Mouse (Mus musculus) ES-Bruce4 (cell line): ENCODE measurements around the gene Entpd8. TPM values are rescaled to one million over a fixed set of nuclear protein-coding genes. Genes with fewer than 3 reads are reported as not detected.

Experiments used
- H3K27ac ChIP-seq: 2 replicates; pipeline ENCODE4 v1.5.1; 2012; ENCODE audit warnings: low read length, inconsistent platforms; ENCODE audit not compliant: insufficient read depth
- H3K27me3 ChIP-seq: 2 replicates; pipeline ENCODE4 v1.6.1; 2012; ENCODE audit warnings: mild to moderate bottlenecking, low read length, inconsistent platforms; ENCODE audit not compliant: control insufficient read depth, poor library complexity, insufficient read depth, severe bottlenecking
- H3K36me3 ChIP-seq: 2 replicates; pipeline ENCODE4 v1.6.1; 2012; ENCODE audit warnings: inconsistent platforms, mild to moderate bottlenecking, low read length, moderate library complexity; ENCODE audit not compliant: control insufficient read depth, poor library complexity, insufficient read depth, severe bottlenecking
- H3K4me1 ChIP-seq: one replicate; pipeline ENCODE4 v1.8.1; 2011; ENCODE audit warnings: low read length; ENCODE audit not compliant: control insufficient read depth, insufficient read depth
- H3K4me3 ChIP-seq: 2 replicates; pipeline ENCODE4 v1.5.1; 2011; ENCODE audit warnings: low read depth, mild to moderate bottlenecking, low read length
- H3K9ac ChIP-seq: 2 replicates; pipeline ENCODE4 v1.6.1; 2012; ENCODE audit warnings: low read depth, mild to moderate bottlenecking, inconsistent platforms; ENCODE audit not compliant: poor library complexity, severe bottlenecking
- H3K9me3 ChIP-seq: replicated peaks from 2 replicates; pipeline ENCODE4 v1.6.1; 2012; ENCODE audit warnings: mild to moderate bottlenecking, low read length, inconsistent platforms; ENCODE audit not compliant: control insufficient read depth, poor library complexity, insufficient read depth, severe bottlenecking
- CTCF ChIP-seq: IDR thresholded peaks from one replicate; pipeline ENCODE4 v1.8.1; 2011; ENCODE audit warnings: low read depth, low read length
- EP300 ChIP-seq: IDR thresholded peaks from 2 replicates; pipeline ENCODE4 v1.6.1; 2011; ENCODE audit warnings: low read depth, low read length; ENCODE audit not compliant: insufficient read depth
- POLR2A ChIP-seq: IDR thresholded peaks from one replicate; pipeline ENCODE4 v1.8.1; 2011; ENCODE audit warnings: low read length; ENCODE audit not compliant: insufficient read depth
- polyA plus RNA-seq: library from polyadenylated mRNA; stranded (reverse); fragments of >200 nt; gene quantifications from 2 replicates; pipeline ENCODE4 v1.2.4, GENCODE M21; 2011; ENCODE audit warnings: low read depth; ENCODE audit not compliant: missing spikeins, insufficient read depth, insufficient read length

Entpd8 gene
- polyA plus RNA-seq, 1 experiment = not detected

GRCm38 (mm10) chr2:25065537-25065936, 14.6 kb upstream of the Entpd8 start:
- Histone ChIP-seq H3K9me3 (no peaks in the 10 kb centered on the region), H3K4me1 (no peaks in the 10 kb centered on the region), H3K9ac (no peak overlapping the region), H3K27me3 (no peaks in the 10 kb centered on the region), H3K27ac (no peak overlapping the region), H3K4me3 (no peak overlapping the region), H3K36me3 (no peaks in the 10 kb centered on the region)
- no peak for TF ChIP-seq EP300
- no peak for TF ChIP-seq POLR2A
- TF ChIP-seq CTCF = no peak

- Histone ChIP-seq H3K36me3 (no peaks in the 10 kb centered on the region), H3K9me3 (no peaks in the 10 kb centered on the region), H3K27me3 (no peaks in the 10 kb centered on the region), H3K27ac (no peak overlapping the region), H3K4me3 (no peak overlapping the region), H3K9ac (no peak overlapping the region), H3K4me1 (no peaks in the 10 kb centered on the region)
- TF ChIP-seq EP300 = no peak
Measured at GRCm38 (mm10) chr2:25066552-25066951, 13.6 kb upstream of the Entpd8 start.

GRCm38 (mm10) chr2:25069537-25069936, 10.6 kb upstream of the Entpd8 start:
- Histone ChIP-seq H3K36me3 (no peaks in the 10 kb centered on the region), H3K27me3 (no peaks in the 10 kb centered on the region), H3K9ac (no peak overlapping the region), H3K9me3 (no peaks in the 10 kb centered on the region), H3K27ac (no peak overlapping the region), H3K4me3 (no peak overlapping the region), H3K4me1 (no peaks in the 10 kb centered on the region)
- TF ChIP-seq CTCF (no peak), EP300 (no peak), POLR2A (no peak)

GRCm38 (mm10) chr2:25072398-25072797, 7.7 kb upstream of the Entpd8 start:
- Histone ChIP-seq H3K27ac (no peak overlapping the region), H3K4me1 (no peaks in the 10 kb centered on the region), H3K27me3 (no peaks in the 10 kb centered on the region), H3K36me3 (no peaks in the 10 kb centered on the region), H3K4me3 (no peak overlapping the region), H3K9me3 (no peaks in the 10 kb centered on the region), H3K9ac (no peak overlapping the region)
- TF ChIP-seq EP300 = no peak
- TF ChIP-seq POLR2A = no peak
- no peak for TF ChIP-seq CTCF

GRCm38 (mm10) chr2:25075506-25075905, 4.6 kb upstream of the Entpd8 start:
- TF ChIP-seq CTCF = no peak
- no peak for TF ChIP-seq POLR2A
- no peak for TF ChIP-seq EP300
- H3K27ac ChIP-seq = no peak overlapping the region
- no peak overlapping the region for H3K4me3 ChIP-seq
- no peaks in the 10 kb centered on the region for H3K36me3 ChIP-seq
- no peaks in the 10 kb centered on the region for H3K4me1 ChIP-seq
- no peak overlapping the region for H3K9ac ChIP-seq
- no peaks in the 10 kb centered on the region for H3K27me3 ChIP-seq
- no peaks in the 10 kb centered on the region for H3K9me3 ChIP-seq

GRCm38 (mm10) chr2:25078967-25079366, 1.1 kb upstream of the Entpd8 start:
- TF ChIP-seq CTCF (no peak), EP300 (no peak), POLR2A (no peak)
- no peak overlapping the region for H3K9ac ChIP-seq

More at GRCm38 (mm10) chr2:25078967-25079366, 1.1 kb upstream of the Entpd8 start:
- H3K27me3 ChIP-seq = no peaks in the 10 kb centered on the region
- H3K4me3 ChIP-seq = no peak overlapping the region
- no peaks in the 10 kb centered on the region for H3K36me3 ChIP-seq
- H3K27ac ChIP-seq = no peak overlapping the region
- H3K9me3 ChIP-seq = no peaks in the 10 kb centered on the region
- no peaks in the 10 kb centered on the region for H3K4me1 ChIP-seq
